Mouse (Mus musculus) bone marrow, adult 2 months (tissue): ENCODE data around the gene Nubp2. TPM values are rescaled to one million over a fixed set of nuclear protein-coding genes. Genes with fewer than 3 reads are reported as not detected.

Experiments
- H3K27ac ChIP-seq: fragments of 200-500 bp; 2 replicates; pipeline ENCODE4 v1.5.1; 2012; ENCODE audit warnings: low read depth, mild to moderate bottlenecking, control low read depth, inconsistent platforms, low read length; ENCODE audit not compliant: control insufficient read depth, poor library complexity, insufficient read depth
- H3K4me1 ChIP-seq: fragments of 200-500 bp; 2 replicates; pipeline ENCODE4 v1.6.1; 2011; ENCODE audit warnings: low read length; ENCODE audit not compliant: control insufficient read depth, insufficient read depth
- H3K4me3 ChIP-seq: fragments of 200-500 bp; replicated peaks from 2 replicates; pipeline ENCODE3; 2011; ENCODE audit warnings: mild to moderate bottlenecking, low read depth, low read length, control low read depth; ENCODE audit not compliant: control insufficient read depth
- CTCF ChIP-seq: fragments of 200-500 bp; IDR thresholded peaks from 2 replicates; pipeline ENCODE4 v1.5.1; 2011; ENCODE audit warnings: low read length, control low read depth; ENCODE audit not compliant: control insufficient read depth, insufficient read depth
- POLR2A ChIP-seq: fragments of 200-500 bp; IDR thresholded peaks from 2 replicates; pipeline ENCODE4 v1.6.1; 2011; ENCODE audit warnings: low read depth, mild to moderate bottlenecking, control low read depth, low read length, borderline replicate concordance; ENCODE audit not compliant: control insufficient read depth
- WGBS: fragments of 180-500 bp; shearing (Covaris S2); methylation state at CpG from one replicate; pipeline ENCODE4 v1.1.7; 2018; 5-methylcytosine and 5-hydroxymethylcytosine counted together
- polyA plus RNA-seq: library from polyadenylated mRNA; stranded (reverse); fragments of >200 nt; gene quantifications from 2 replicates; pipeline ENCODE4 v1.2.4, GENCODE M21; 2011; ENCODE audit warnings: low replicate concordance; ENCODE audit not compliant: missing spikeins, insufficient read depth, insufficient read length

The Nubp2 gene
- polyA plus RNA-seq, 1 experiment = 45.6 TPM

GRCm38 (mm10) chr17:24850065-24850772 lies 35.9 kb downstream of the Nubp2 start, which contains the start of gene Fahd1:
Fahd1 (minus strand) TSS chr17:24850364.
- Histone ChIP-seq H3K4me3 (peak within 1 kb of the TSS; percentile 93), H3K27ac (peak within 1 kb of the TSS; percentile 96), H3K4me1 (no peaks in the 10 kb centered on the region; the same call in 1 of the 2 replicates)
- under 1% methylated on average over 58 of the region's 58 CpGs for WGBS
- TF ChIP-seq CTCF (no peak), POLR2A (peak; percentile 91)

- Histone ChIP-seq H3K4me1 (no peaks in the 10 kb centered on the region; the same call in 1 of the 2 replicates), H3K27ac (peak overlapping the region; percentile 96), H3K4me3 (peak overlapping the region; percentile 93)
- under 1% methylated on average over 21 of the region's 21 CpGs for WGBS
- TF ChIP-seq CTCF (peak; percentile 32; the same call in 1 of the 2 replicates), POLR2A (no peak; the same call in 1 of the 2 replicates)
Observed at GRCm38 (mm10) chr17:24849733-24850064, 36.5 kb downstream of the Nubp2 start.

GRCm38 (mm10) chr17:24848600-24849031 lies 37.5 kb downstream of the Nubp2 start:
- peak overlapping the region; percentile 79 for H3K27ac ChIP-seq
- H3K4me1 ChIP-seq = no peaks in the 10 kb centered on the region; the same call in 1 of the 2 replicates
- TF ChIP-seq CTCF = no peak
- no peak for TF ChIP-seq POLR2A
- peak overlapping the region; percentile 76 for H3K4me3 ChIP-seq

GRCm38 (mm10) chr17:24847386-24847785 lies 38.8 kb downstream of the Nubp2 start:
- 79% methylated on average over 1 of the region's 1 CpGs for WGBS
- peak overlapping the region; percentile 48 for H3K4me3 ChIP-seq
- no peak overlapping the region for H3K27ac ChIP-seq
- H3K4me1 ChIP-seq = no peaks in the 10 kb centered on the region; the same call in 1 of the 2 replicates
- TF ChIP-seq POLR2A (no peak), CTCF (no peak)

- TF ChIP-seq POLR2A (no peak), CTCF (no peak)
- H3K4me1 ChIP-seq = no peaks in the 10 kb centered on the region; the same call in 1 of the 2 replicates
- 82% methylated on average over 9 of the region's 9 CpGs for WGBS
- H3K27ac ChIP-seq = no peak overlapping the region
- H3K4me3 ChIP-seq = no peak overlapping the region
Observed at GRCm38 (mm10) chr17:24844525-24844924, 41.6 kb downstream of the Nubp2 start.

GRCm38 (mm10) chr17:24842631-24843030 lies 43.5 kb downstream of the Nubp2 start:
- H3K27ac ChIP-seq = no peak overlapping the region
- TF ChIP-seq POLR2A (no peak), CTCF (peak; percentile 48; the same call in 1 of the 2 replicates)
- no peaks in the 10 kb centered on the region; the same call in 1 of the 2 replicates for H3K4me1 ChIP-seq
- WGBS = 67% methylated on average over 2 of the region's 2 CpGs
- no peak overlapping the region for H3K4me3 ChIP-seq

- peak; percentile 54; the same call in 1 of the 2 replicates for TF ChIP-seq CTCF
- TF ChIP-seq POLR2A = no peak
- H3K4me1 ChIP-seq = no peaks in the 10 kb centered on the region
- H3K4me3 ChIP-seq = no peak overlapping the region
- H3K27ac ChIP-seq = no peak overlapping the region
- 58% methylated on average over 4 of the region's 4 CpGs for WGBS
Observed at GRCm38 (mm10) chr17:24841133-24841532, 45.0 kb downstream of the Nubp2 start.

GRCm38 (mm10) chr17:24840341-24840740 lies 45.8 kb downstream of the Nubp2 start:
- Histone ChIP-seq H3K27ac (no peak overlapping the region), H3K4me1 (no peaks in the 10 kb centered on the region), H3K4me3 (no peak overlapping the region)
- WGBS = 33% methylated on average over 5 of the region's 5 CpGs
- TF ChIP-seq POLR2A (no peak), CTCF (no peak)
